Mouse (Mus musculus) kidney, embryonic 15.5 days (tissue): Measurements from ENCODE around the gene Sptlc3. TPM values are rescaled to one million over a fixed set of nuclear protein-coding genes. Genes with fewer than 3 reads are reported as not detected.
A peak's percentile ranks its signal among the peaks of the same experiment; 100 is the strongest.

Experiments
- ATAC-seq: fragments of 200-750 bp; cut with Nextera tagmentation; replicated peaks from 2 replicates; pipeline ENCODE4 v1.8.0; 2017; ENCODE audit warnings: moderate TSS enrichment; ENCODE audit not compliant: low FRiP score
- H3K27ac ChIP-seq: fragments of 300-500 bp; sonication (generic); 2 replicates; pipeline ENCODE4 v1.5.1; 2015; ENCODE audit warnings: mild to moderate bottlenecking, inconsistent platforms
- H3K27me3 ChIP-seq: fragments of 300-500 bp; sonication (generic); 2 replicates; pipeline ENCODE4 v1.6.1; 2015; ENCODE audit warnings: inconsistent platforms
- H3K36me3 ChIP-seq: fragments of 300-500 bp; sonication (generic); 2 replicates; pipeline ENCODE4 v1.6.1; 2015; ENCODE audit warnings: inconsistent platforms
- H3K4me1 ChIP-seq: fragments of 300-500 bp; sonication (generic); 2 replicates; pipeline ENCODE4 v1.6.1; 2015; ENCODE audit warnings: inconsistent platforms
- H3K4me2 ChIP-seq: fragments of 300-500 bp; sonication (generic); 2 replicates; pipeline ENCODE4 v1.6.1; 2015; ENCODE audit warnings: moderate library complexity, mild to moderate bottlenecking, inconsistent platforms
- H3K4me3 ChIP-seq: fragments of 300-500 bp; sonication (generic); replicated peaks from 2 replicates; pipeline ENCODE4 v1.5.1; 2015; ENCODE audit warnings: mild to moderate bottlenecking, inconsistent platforms
- H3K9ac ChIP-seq: fragments of 300-500 bp; sonication (generic); 2 replicates; pipeline ENCODE4 v1.6.1; 2015; ENCODE audit warnings: mild to moderate bottlenecking, inconsistent platforms
- H3K9me3 ChIP-seq: fragments of 300-500 bp; sonication (generic); replicated peaks from 2 replicates; pipeline ENCODE4 v1.6.1; 2016; ENCODE audit warnings: inconsistent platforms
- WGBS: fragments of 180-500 bp; shearing (Covaris S2); methylation state at CpG from one replicate; pipeline ENCODE4 v1.1.7; 2015; ENCODE audit warnings: mixed read lengths; 5-methylcytosine and 5-hydroxymethylcytosine counted together
- polyA plus RNA-seq: library from polyadenylated mRNA; unstranded; fragments of >200 nt; fragmentation: Nextera tagmentation; extraction: Ambion mirVana; gene quantifications from 2 replicates; pipeline ENCODE4 v1.2.1, GENCODE M21; 2015

Sptlc3 gene
- polyA plus RNA-seq, 1 experiment from 2014 or later: 0.51 TPM

GRCm38 (mm10) chr2:139641757-139642385 is 148.2 kb downstream of the Sptlc3 start:
- no peaks in the 10 kb centered on the region for H3K36me3 ChIP-seq
- no peak overlapping the region for H3K27ac ChIP-seq
- H3K27me3 ChIP-seq: no peaks in the 10 kb centered on the region
- H3K4me3 ChIP-seq: no peak overlapping the region
- H3K9ac ChIP-seq: no peak overlapping the region
- H3K4me2 ChIP-seq: no peak overlapping the region
- 61% methylated on average over 7 of the region's 7 CpGs for WGBS
- ATAC-seq: peak; percentile 43; the same call in 1 of the 2 replicates
- no peaks in the 10 kb centered on the region for H3K4me1 ChIP-seq
- H3K9me3 ChIP-seq: no peaks in the 10 kb centered on the region

- no peak overlapping the region for H3K9ac ChIP-seq
- no peaks in the 10 kb centered on the region for H3K36me3 ChIP-seq
- H3K9me3 ChIP-seq: no peaks in the 10 kb centered on the region
- H3K27me3 ChIP-seq: no peaks in the 10 kb centered on the region
- no peak for ATAC-seq
- H3K27ac ChIP-seq: no peak overlapping the region
- no peak overlapping the region for H3K4me3 ChIP-seq
- no peak overlapping the region for H3K4me2 ChIP-seq
- WGBS: 62% methylated on average over 3 of the region's 3 CpGs
- no peaks in the 10 kb centered on the region for H3K4me1 ChIP-seq
Measured at GRCm38 (mm10) chr2:139649518-139649917, 155.8 kb downstream of the Sptlc3 start.

GRCm38 (mm10) chr2:139656750-139657149 is 163.0 kb downstream of the Sptlc3 start:
- H3K27me3 ChIP-seq: no peaks in the 10 kb centered on the region
- 34% methylated on average over 4 of the region's 4 CpGs for WGBS
- no peak overlapping the region for H3K27ac ChIP-seq
- no peak overlapping the region for H3K4me3 ChIP-seq
- H3K4me2 ChIP-seq: no peak overlapping the region
- no peak overlapping the region for H3K9ac ChIP-seq
- ATAC-seq: no peak
- no peaks in the 10 kb centered on the region for H3K36me3 ChIP-seq
- no peaks in the 10 kb centered on the region for H3K4me1 ChIP-seq
- no peaks in the 10 kb centered on the region for H3K9me3 ChIP-seq

- H3K27me3 ChIP-seq: peaks cover 12% of the 10 kb centered on the region; the same call in 1 of the 2 replicates
- no peak overlapping the region for H3K4me2 ChIP-seq
- 77% methylated on average over 3 of the region's 3 CpGs for WGBS
- no peak overlapping the region for H3K9ac ChIP-seq
- H3K27ac ChIP-seq: no peak overlapping the region
- ATAC-seq: no peak
- H3K36me3 ChIP-seq: no peaks in the 10 kb centered on the region
- no peaks in the 10 kb centered on the region for H3K9me3 ChIP-seq
- no peak overlapping the region for H3K4me3 ChIP-seq
- peaks cover 8% of the 10 kb centered on the region for H3K4me1 ChIP-seq
Measured at GRCm38 (mm10) chr2:139671838-139672237, 178.1 kb downstream of the Sptlc3 start.

- peaks cover 12% of the 10 kb centered on the region; the same call in 1 of the 2 replicates for H3K27me3 ChIP-seq
- H3K36me3 ChIP-seq: no peaks in the 10 kb centered on the region
- no peak overlapping the region for H3K4me2 ChIP-seq
- H3K9me3 ChIP-seq: no peaks in the 10 kb centered on the region
- H3K4me3 ChIP-seq: no peak overlapping the region
- H3K4me1 ChIP-seq: peaks cover 11% of the 10 kb centered on the region
- H3K9ac ChIP-seq: no peak overlapping the region
- H3K27ac ChIP-seq: no peak overlapping the region
- no peak for ATAC-seq
- 72% methylated on average over 2 of the region's 2 CpGs for WGBS
Measured at GRCm38 (mm10) chr2:139672371-139672770, 178.7 kb downstream of the Sptlc3 start.

GRCm38 (mm10) chr2:139677065-139677762 is 183.5 kb downstream of the Sptlc3 start:
- H3K4me2 ChIP-seq: peak overlapping the region; percentile 95
- peak; percentile 87 for ATAC-seq
- no peaks in the 10 kb centered on the region for H3K36me3 ChIP-seq
- H3K9me3 ChIP-seq: no peaks in the 10 kb centered on the region
- WGBS: under 1% methylated on average over 52 of the region's 52 CpGs
- H3K27me3 ChIP-seq: peaks cover 22% of the 10 kb centered on the region
- H3K4me1 ChIP-seq: peaks cover 20% of the 10 kb centered on the region
- H3K4me3 ChIP-seq: peak overlapping the region; percentile 95
- H3K27ac ChIP-seq: peak overlapping the region; percentile 92
- peak overlapping the region; percentile 86 for H3K9ac ChIP-seq

GRCm38 (mm10) chr2:139677809-139678274 is 184.1 kb downstream of the Sptlc3 start, which contains the start of gene Ism1:
Gene Ism1, plus strand, starts transcription at chr2:139678178.
- peak; percentile 69 for ATAC-seq
- no peaks in the 10 kb centered on the region for H3K9me3 ChIP-seq
- peaks cover 22% of the 10 kb centered on the region for H3K27me3 ChIP-seq
- peak within 1 kb of the TSS; percentile 95 for H3K4me2 ChIP-seq
- H3K4me3 ChIP-seq: peak within 1 kb of the TSS; percentile 95
- H3K9ac ChIP-seq: peak within 1 kb of the TSS; percentile 86
- peak within 1 kb of the TSS; percentile 92 for H3K27ac ChIP-seq
- H3K4me1 ChIP-seq: peaks cover 20% of the 10 kb centered on the region
- H3K36me3 ChIP-seq: no peaks in the 10 kb centered on the region
- WGBS: under 1% methylated on average over 28 of the region's 39 CpGs

- WGBS: 1% methylated on average over 75 of the region's 84 CpGs
- peak overlapping the region; percentile 95 for H3K4me3 ChIP-seq
Measured at GRCm38 (mm10) chr2:139678275-139679140, 184.8 kb downstream of the Sptlc3 start.

GRCm38 (mm10) chr2:139682540-139682939 is 188.8 kb downstream of the Sptlc3 start:
- no peak overlapping the region for H3K4me3 ChIP-seq
- no peak overlapping the region for H3K27ac ChIP-seq
- WGBS: 78% methylated on average over 3 of the region's 3 CpGs
- H3K9me3 ChIP-seq: no peaks in the 10 kb centered on the region
- peaks cover 8% of the 10 kb centered on the region; the same call in 1 of the 2 replicates for H3K4me1 ChIP-seq
- peaks cover 10% of the 10 kb centered on the region; the same call in 1 of the 2 replicates for H3K27me3 ChIP-seq
- no peaks in the 10 kb centered on the region for H3K36me3 ChIP-seq
- H3K4me2 ChIP-seq: no peak overlapping the region
- no peak for ATAC-seq
- H3K9ac ChIP-seq: no peak overlapping the region

More at GRCm38 (mm10) chr2:139678275-139679140, 184.8 kb downstream of the Sptlc3 start:
- H3K4me1 ChIP-seq: peaks cover 20% of the 10 kb centered on the region
- no peaks in the 10 kb centered on the region for H3K9me3 ChIP-seq
- peak overlapping the region; percentile 92 for H3K27ac ChIP-seq
- peaks cover 22% of the 10 kb centered on the region for H3K27me3 ChIP-seq
- H3K4me2 ChIP-seq: peak overlapping the region; percentile 95
- H3K36me3 ChIP-seq: no peaks in the 10 kb centered on the region
- ATAC-seq: peak; percentile 88
- peak overlapping the region; percentile 86 for H3K9ac ChIP-seq
